Mouse (Mus musculus): Measurements from ENCODE around the gene Ncl. TPM values are rescaled to one million over a fixed set of nuclear protein-coding genes. Genes with fewer than 3 reads are reported as not detected.
A peak's percentile ranks its signal among the peaks of the same experiment; 100 is the strongest.

Ncl gene
- total and polyA plus RNA-seq, 3 experiments = 246 to 1,708 (median 370) TPM

DNA sequence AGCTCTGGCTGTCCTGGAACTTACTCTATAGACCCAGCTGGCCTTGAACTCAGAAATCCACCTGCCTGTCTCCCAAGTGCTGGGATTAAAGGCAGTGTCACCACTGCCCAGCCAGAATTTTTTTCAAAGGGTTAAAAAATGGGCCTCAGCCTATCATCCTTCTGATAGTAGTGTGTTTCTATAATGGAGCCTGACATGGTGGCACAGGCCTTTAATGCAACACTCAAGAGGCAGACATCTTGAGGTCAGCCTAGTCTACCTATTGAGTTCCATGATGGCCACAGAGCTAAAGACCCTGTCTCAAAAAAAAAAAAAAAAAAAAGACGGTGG is 11.5 kb downstream of the Ncl start:
- Histone ChIP-seq H3K4me3 (ENCODE audit: control insufficient read depth in 1 of 2, insufficient read depth in 1 of 2, low read depth in 2 of 2, low read length in 2 of 2) (no peak overlapping the region), H3K79me2 (ENCODE audit: control insufficient read depth, insufficient read depth, low read length, poor library complexity) (no peaks in the 10 kb centered on the region), H3K36me3 (ENCODE audit: control insufficient read depth in 1 of 2, insufficient read depth in 2 of 2, low read length in 2 of 2) (peaks cover 37 to 74% of the 10 kb centered on the region in 2 experiments), H3K27ac (ENCODE audit: control insufficient read depth, low read depth, low read length) (no peak overlapping the region), H3K27me3 (ENCODE audit: control insufficient read depth in 1 of 2, insufficient read depth in 2 of 2, low read length in 2 of 2) (no peaks in the 10 kb centered on the region), H3K4me1 (ENCODE audit: control insufficient read depth in 1 of 2, insufficient read depth in 2 of 2, low read length in 2 of 2) (peaks cover 0 to 6% of the 10 kb centered on the region in 2 experiments; a peak in 2 of 4 replicates), H3K9me3 (replicated peaks; ENCODE audit: insufficient read depth, low read length) (no peaks in the 10 kb centered on the region), H3K9ac (ENCODE audit: control insufficient read depth, low read depth, low read length, poor library complexity, severe bottlenecking) (no peak overlapping the region)
- peak; percentile 38 for DNase-seq (ENCODE audit: low read depth, low spot score)
- TF ChIP-seq TCF12 (IDR thresholded peaks at IDR 0.05; ENCODE audit: low read depth, low read length) (no peak), GABPA (IDR thresholded peaks at IDR 0.05; ENCODE audit: low read depth, low read length) (no peak), MYC (IDR thresholded peaks at IDR 0.05; ENCODE audit: low read depth, low read length) (no peak), ZMIZ1 (IDR thresholded peaks at IDR 0.05; ENCODE audit: low read depth, low read length) (0 out of 2 replicates have a peak, but pooled peaks have one; percentile 42), RCOR1 (IDR thresholded peaks at IDR 0.05; ENCODE audit: low read depth, low read length) (no peak), MYB (IDR thresholded peaks at IDR 0.05; ENCODE audit: low read depth, low read length) (0 out of 2 replicates have a peak, but pooled peaks have one; percentile 19), MAFK (IDR thresholded peaks at IDR 0.05; ENCODE audit: borderline replicate concordance, low read depth, low read length) (no peak), RAD21 (IDR thresholded peaks at IDR 0.05; ENCODE audit: low read depth, low read length) (no peak), ETS1 (IDR thresholded peaks at IDR 0.05; ENCODE audit: low read depth, low read length) (no peak), CHD1 (IDR thresholded peaks at IDR 0.05; ENCODE audit: low read depth, low read length) (no peak), GATA1 (IDR thresholded peaks at IDR 0.05; ENCODE audit: low read depth, low read length) (no peak), POLR2AphosphoS2 (IDR thresholded peaks at IDR 0.05; ENCODE audit: low read length) (0 out of 2 replicates have a peak, but pooled peaks have one; percentile 21), KAT2A (conservative IDR thresholded peaks at IDR 0.05; ENCODE audit: low read depth, low read length) (no peak), CHD2 (IDR thresholded peaks at IDR 0.05; ENCODE audit: low read length) (no peak), POLR2A (IDR thresholded peaks at IDR 0.05; ENCODE audit: control insufficient read depth in 1 of 2, insufficient read depth in 1 of 2, low read depth in 1 of 2, low read length in 2 of 2, poor library complexity in 1 of 2) (peak in 1 of 2 experiments; percentile 52; a peak in 1 of 4 replicates), USF1 (IDR thresholded peaks at IDR 0.05; ENCODE audit: low read depth, low read length) (no peak), SIN3A (IDR thresholded peaks at IDR 0.05; ENCODE audit: low read length) (no peak), ZNF384 (IDR thresholded peaks at IDR 0.05; ENCODE audit: low read depth, low read length) (peak; percentile 64; the same call in 1 of the 2 replicates)

DNA sequence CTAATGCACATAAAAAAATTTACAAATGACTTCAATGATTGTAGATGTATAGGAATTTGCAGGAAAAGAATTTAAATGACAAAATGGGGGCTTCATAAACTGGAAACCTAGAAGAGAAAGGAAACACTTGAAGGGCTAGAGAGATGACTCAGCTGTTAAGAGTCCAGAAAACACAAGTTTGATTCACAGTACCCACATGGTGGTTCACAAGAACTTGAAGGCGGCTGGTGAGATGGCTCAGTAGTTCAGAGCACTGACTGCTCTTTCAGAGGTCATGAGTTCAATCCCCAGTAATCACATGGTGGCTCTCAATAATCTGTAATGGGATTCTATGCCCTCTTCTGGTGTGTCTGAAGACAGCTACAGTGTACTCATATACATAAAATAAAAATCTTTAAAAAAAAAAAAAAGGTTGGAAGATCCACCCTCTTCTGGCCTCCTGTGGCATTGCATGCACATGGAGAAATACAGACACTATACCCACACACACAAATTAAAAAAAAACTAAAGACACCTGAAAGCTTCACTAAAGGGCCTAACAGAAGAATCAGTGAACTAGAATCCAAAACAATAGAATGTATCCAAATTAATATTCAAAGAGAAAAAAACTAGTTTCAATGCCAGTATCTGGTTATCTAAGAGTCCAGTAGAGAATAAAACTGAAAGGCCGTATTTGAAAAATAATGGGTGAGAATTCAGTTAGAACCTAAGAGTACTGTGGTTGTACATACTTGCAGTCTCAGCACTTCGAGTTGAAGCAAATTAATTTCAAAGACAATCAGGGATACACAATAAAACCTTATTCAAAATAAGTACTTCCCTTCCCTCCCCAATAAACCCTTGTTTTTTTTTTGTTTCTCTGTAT is 12.1 kb downstream of the Ncl start:
- Histone ChIP-seq H3K9ac (ENCODE audit: control insufficient read depth, low read depth, low read length, poor library complexity, severe bottlenecking) (no peak overlapping the region), H3K27ac (ENCODE audit: control insufficient read depth, low read depth, low read length) (no peak overlapping the region), H3K27me3 (ENCODE audit: control insufficient read depth in 1 of 2, insufficient read depth in 2 of 2, low read length in 2 of 2) (no peaks in the 10 kb centered on the region), H3K36me3 (ENCODE audit: control insufficient read depth in 1 of 2, insufficient read depth in 2 of 2, low read length in 2 of 2) (peaks cover 31 to 69% of the 10 kb centered on the region in 2 experiments), H3K4me3 (ENCODE audit: control insufficient read depth in 1 of 2, insufficient read depth in 1 of 2, low read depth in 2 of 2, low read length in 2 of 2) (no peak overlapping the region), H3K4me1 (ENCODE audit: control insufficient read depth in 1 of 2, insufficient read depth in 2 of 2, low read length in 2 of 2) (peaks cover 0 to 6% of the 10 kb centered on the region in 2 experiments; a peak in 2 of 4 replicates), H3K79me2 (ENCODE audit: control insufficient read depth, insufficient read depth, low read length, poor library complexity) (no peaks in the 10 kb centered on the region), H3K9me3 (replicated peaks; ENCODE audit: insufficient read depth, low read length) (no peaks in the 10 kb centered on the region)
- no peak for TF ChIP-seq KAT2A (conservative IDR thresholded peaks at IDR 0.05; ENCODE audit: low read depth, low read length)
- TF ChIP-seq MXI1 (IDR thresholded peaks at IDR 0.05; ENCODE audit: low read depth, low read length) = no peak
- no peak for TF ChIP-seq TCF12 (IDR thresholded peaks at IDR 0.05; ENCODE audit: low read depth, low read length)
- TF ChIP-seq POLR2AphosphoS2 (IDR thresholded peaks at IDR 0.05; ENCODE audit: low read length) = peak; percentile 48; the same call in 1 of the 2 replicates
- peak; percentile 91 for TF ChIP-seq ZNF384 (IDR thresholded peaks at IDR 0.05; ENCODE audit: low read depth, low read length)
- no peak for TF ChIP-seq RCOR1 (IDR thresholded peaks at IDR 0.05; ENCODE audit: low read depth, low read length)
- no peak for TF ChIP-seq TAL1 (IDR thresholded peaks at IDR 0.05; ENCODE audit: low read length)
- no peak for TF ChIP-seq TBP (IDR thresholded peaks at IDR 0.05; ENCODE audit: low read depth, low read length)
- TF ChIP-seq GATA1 (IDR thresholded peaks at IDR 0.05; ENCODE audit: low read depth, low read length) = no peak
- no peak for TF ChIP-seq UBTF (IDR thresholded peaks at IDR 0.05; ENCODE audit: borderline replicate concordance, insufficient read depth, low read depth, low read length)
- 0 out of 2 replicates have a peak, but pooled peaks have one; percentile 59 for TF ChIP-seq MYC (IDR thresholded peaks at IDR 0.05; ENCODE audit: low read depth, low read length)
- TF ChIP-seq ZMIZ1 (IDR thresholded peaks at IDR 0.05; ENCODE audit: low read depth, low read length) = peak; percentile 22; the same call in 1 of the 2 replicates
- no peak for TF ChIP-seq USF2 (IDR thresholded peaks at IDR 0.05; ENCODE audit: borderline replicate concordance in 1 of 2, insufficient read depth in 1 of 2, low read depth in 1 of 2, low read length in 2 of 2)
- TF ChIP-seq CTCF (IDR thresholded peaks at IDR 0.05 in 2 of 3, conservative IDR thresholded peaks at IDR 0.05 in 1 of 3; ENCODE audit: control insufficient read depth in 1 of 3, insufficient read depth in 1 of 3, low read depth in 2 of 3, low read length in 3 of 3, poor library complexity in 1 of 3, severe bottlenecking in 1 of 3) = peak in 2 of 3 experiments; percentile 32; a peak in 4 of 6 replicates
- peak; percentile 57 for DNase-seq (ENCODE audit: low read depth, low spot score)
